Mouse (Mus musculus) erythroblast, adult 5-6 weeks (primary cell): ENCODE results near the gene Mtfp1. TPM values are rescaled to one million over a fixed set of nuclear protein-coding genes. Genes with fewer than 3 reads are reported as not detected.
A peak's percentile ranks its signal among the peaks of the same experiment; 100 is the strongest.

Source experiments
- ATAC-seq: replicated peaks from 2 replicates; pipeline ENCODE4 v1.8.0; 2016; ENCODE audit warnings: moderate number of reproducible peaks, mild to moderate bottlenecking, moderate TSS enrichment, inconsistent platforms; ENCODE audit not compliant: poor library complexity, low FRiP score, severe bottlenecking
- total RNA-seq, 2 experiments: library from RNA; stranded (forward) in 1 of 2; stranded (reverse) in 1 of 2; fragments of 150-400 nt in 1 of 2; fragments of 200-764, 138-1000 nt in 1 of 2; gene quantifications; 2 replicates each; pipeline versions ENCODE4 v1.2.3 to v1.2.4; 2015 to 2017; ENCODE audit warnings: low replicate concordance in 2 of 2

The Mtfp1 gene
- total RNA-seq (2015; ENCODE audit: low replicate concordance) (1.9 and 8.2 TPM in 2 replicates), total RNA-seq (2017; ENCODE audit: low replicate concordance) (3.7 and 5.6 TPM in 2 replicates)

GRCm38 (mm10) chr11:4095171-4096053, at the start of gene Mtfp1:
Mtfp1 (minus strand) TSS chr11:4095445.
- peak; percentile 42 for ATAC-seq

DNA sequence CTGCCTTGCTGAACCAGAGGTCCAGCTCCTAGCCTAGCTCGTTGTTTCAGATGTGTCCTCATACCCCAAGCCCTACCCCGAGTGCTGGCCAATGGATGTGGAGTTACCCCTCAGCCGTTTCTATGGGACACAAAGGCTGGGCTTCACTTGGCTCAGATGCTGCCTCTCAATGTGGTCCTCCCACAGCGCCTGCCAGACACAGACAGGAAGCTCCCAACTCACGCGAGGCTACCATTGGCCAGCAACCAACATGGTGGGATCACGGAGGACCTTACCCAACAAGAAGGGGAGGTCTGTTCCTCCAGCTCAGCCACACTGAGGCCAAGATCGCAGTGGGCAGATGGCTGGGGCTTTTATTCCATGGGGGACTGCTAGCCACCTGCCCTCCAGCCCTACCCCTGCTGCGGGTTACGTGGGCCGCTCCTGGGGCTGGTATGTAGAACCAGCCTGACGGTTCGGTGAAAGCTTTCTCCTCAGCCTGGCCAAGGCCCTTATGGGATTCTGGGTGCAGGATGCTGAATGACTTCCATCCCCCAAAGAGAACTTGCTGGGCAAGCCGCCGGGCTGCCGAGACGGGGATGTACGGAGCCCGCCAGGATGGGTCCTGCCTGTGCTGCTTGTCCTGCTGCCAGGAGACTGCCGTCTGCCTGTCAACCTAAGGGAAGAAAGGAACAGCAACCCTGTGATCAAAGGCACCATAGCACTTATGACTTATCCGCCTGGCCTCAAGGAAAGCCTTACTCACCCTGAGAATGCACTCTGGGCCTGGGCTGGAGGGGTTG, 48.2 kb upstream of the Mtfp1 start:
- no peak for ATAC-seq

- ATAC-seq = no peak
Observed at GRCm38 (mm10) chr11:4142352-4142751, 47.1 kb upstream of the Mtfp1 start.

DNA sequence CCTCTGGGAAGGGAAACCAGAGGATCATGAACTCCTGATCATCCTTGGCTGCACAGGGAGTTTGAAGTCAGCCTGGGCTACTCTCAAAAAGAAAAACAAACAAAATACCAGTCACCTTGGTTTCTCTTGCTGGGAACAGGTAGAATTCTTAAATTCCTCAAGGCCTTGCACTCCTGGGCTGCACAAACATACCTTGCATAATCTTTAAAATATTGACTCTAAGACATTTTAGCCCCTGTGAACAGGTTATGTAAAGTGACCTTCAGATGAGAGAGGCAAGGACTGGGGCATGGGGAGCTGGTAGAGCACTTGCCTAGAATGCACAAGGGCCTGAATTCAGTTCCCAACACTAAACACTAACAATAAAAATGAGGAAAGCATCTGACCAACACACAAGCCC, 46.3 kb upstream of the Mtfp1 start:
- no peak for ATAC-seq

DNA sequence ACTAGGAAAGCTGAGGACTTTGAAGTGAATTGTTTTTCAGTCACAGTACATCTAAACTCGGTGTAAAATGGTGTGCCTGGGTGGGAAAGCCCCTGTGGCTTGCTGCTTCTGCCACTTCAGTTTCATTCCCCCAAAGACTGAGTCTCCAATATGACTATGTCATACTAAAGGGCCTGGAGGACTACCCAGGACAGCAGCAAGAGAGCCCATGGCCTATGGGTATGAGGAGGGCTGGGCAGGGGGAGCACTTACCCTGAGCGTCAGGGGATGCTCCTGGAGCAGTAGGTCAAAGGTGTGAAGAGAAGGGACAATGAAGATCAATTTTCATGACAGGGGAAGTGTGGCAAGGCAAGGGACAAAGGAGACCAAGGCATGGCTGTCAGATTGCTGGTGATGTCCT, 43.7 kb upstream of the Mtfp1 start:
- no peak for ATAC-seq

GRCm38 (mm10) chr11:4134986-4135935, 40.0 kb upstream of the Mtfp1 start, which contains the start of gene Rnf215:
Rnf215 (plus strand) TSS chr11:4135202.
- ATAC-seq = peak; percentile 81

DNA sequence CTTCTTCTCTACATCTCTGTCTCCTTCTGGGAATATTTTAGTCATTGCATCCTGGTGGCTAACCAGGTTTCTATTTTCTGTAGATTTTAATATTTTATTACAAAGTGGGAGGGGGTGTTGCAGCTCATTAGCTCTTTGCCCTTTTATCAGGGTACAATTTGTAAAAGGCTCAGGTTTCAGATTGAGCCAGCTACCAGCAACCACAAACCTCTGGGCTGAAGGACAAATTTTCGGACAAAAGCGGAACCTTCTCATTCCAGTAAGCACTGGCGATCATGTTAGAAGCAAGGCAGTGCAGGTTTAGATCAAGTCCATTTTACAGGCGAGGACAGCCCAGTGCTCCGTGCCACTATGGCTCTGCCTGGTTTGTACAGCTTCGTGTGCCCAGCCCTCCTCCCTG, 39.2 kb upstream of the Mtfp1 start:
- no peak for ATAC-seq

- ATAC-seq = no peak
Observed at GRCm38 (mm10) chr11:4133450-4133849, 38.2 kb upstream of the Mtfp1 start.

DNA sequence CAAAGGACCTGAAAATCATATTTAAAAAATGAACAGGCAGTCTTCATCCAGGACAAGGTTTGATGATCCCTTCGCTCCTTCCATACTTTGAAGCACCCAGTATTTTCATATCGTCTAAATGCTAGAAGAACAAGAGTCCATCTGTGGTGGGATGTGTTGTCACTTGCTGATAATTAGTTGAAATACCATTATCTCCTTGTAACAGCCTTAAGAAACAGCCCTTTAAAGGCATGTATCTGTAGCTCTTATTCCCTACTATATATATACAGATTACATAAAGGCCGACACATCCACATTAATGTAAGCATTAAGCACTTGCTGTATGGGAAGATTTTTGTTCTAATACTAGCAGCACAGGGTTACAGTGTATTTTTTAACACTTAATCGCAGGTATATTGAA, 33.2 kb upstream of the Mtfp1 start:
- peak; percentile 30; the same call in 1 of the 2 replicates for ATAC-seq

GRCm38 (mm10) chr11:4127059-4127458, 31.8 kb upstream of the Mtfp1 start:
- ATAC-seq = no peak

- peak; percentile 76 for ATAC-seq
Observed at GRCm38 (mm10) chr11:4123922-4124321, 28.7 kb upstream of the Mtfp1 start.

- no peak for ATAC-seq
Observed at GRCm38 (mm10) chr11:4122742-4123579, 27.7 kb upstream of the Mtfp1 start, which contains the start of gene Sec14l2. Sec14l2 (minus strand) TSS chr11:4123415.

DNA sequence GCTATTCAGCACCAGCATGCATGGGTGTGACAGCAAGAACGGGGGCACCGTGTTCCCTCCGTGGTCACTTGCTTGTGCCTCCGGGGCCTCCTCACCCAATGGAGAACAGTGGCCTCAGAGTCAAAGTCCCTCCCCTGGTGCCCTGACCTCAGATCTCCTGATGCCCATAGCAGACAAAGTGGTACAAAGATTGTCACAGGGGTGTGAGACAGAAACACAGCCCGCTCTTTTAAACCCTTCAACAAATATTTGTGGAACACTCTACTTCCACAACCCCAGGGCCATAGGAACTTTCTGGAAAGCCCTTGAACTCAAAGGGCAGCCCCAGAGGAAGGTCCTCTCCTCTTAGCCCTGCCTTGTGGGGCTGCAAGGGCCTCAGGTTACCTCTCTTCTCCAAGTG, 27.0 kb upstream of the Mtfp1 start:
- ATAC-seq = no peak

DNA sequence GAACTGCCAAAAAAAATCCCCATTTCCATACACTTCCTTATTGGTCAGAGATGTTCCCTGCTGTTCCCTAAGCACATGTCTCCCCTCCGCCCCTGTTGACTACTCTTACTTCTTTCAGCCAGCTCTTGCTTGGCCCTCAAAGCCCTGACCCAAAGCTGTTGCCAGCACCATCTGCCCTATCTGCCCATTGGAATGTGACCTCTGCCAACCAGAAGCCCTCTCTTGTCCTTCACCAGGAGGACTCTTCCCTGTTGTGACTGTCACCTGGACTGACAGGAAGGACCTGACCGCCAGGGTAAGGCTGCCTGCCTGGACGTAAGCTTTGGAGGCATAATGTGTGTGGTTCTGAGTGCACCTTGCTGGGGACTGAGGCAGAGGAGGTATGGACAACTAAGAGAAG, 26.4 kb upstream of the Mtfp1 start:
- no peak for ATAC-seq

DNA sequence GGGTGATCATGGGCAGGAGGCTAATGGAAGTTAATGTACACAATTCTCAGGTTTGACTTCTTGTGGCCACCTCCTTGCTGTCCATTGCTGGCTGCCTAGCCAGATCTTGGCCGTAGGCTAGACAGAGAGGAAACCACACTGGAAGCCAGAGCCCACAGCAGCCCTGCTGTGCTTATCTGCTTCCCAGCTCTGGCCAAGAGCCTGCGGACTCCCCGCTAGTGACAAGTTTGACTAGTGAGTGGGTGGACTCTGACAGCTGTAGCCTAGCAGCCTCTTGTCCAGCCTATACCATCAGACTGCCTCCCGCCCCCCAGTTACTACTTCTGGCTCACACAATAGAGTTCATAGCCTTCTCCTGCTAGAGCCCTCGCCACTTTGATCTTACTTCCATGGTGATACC, 24.4 kb upstream of the Mtfp1 start:
- no peak for ATAC-seq

DNA sequence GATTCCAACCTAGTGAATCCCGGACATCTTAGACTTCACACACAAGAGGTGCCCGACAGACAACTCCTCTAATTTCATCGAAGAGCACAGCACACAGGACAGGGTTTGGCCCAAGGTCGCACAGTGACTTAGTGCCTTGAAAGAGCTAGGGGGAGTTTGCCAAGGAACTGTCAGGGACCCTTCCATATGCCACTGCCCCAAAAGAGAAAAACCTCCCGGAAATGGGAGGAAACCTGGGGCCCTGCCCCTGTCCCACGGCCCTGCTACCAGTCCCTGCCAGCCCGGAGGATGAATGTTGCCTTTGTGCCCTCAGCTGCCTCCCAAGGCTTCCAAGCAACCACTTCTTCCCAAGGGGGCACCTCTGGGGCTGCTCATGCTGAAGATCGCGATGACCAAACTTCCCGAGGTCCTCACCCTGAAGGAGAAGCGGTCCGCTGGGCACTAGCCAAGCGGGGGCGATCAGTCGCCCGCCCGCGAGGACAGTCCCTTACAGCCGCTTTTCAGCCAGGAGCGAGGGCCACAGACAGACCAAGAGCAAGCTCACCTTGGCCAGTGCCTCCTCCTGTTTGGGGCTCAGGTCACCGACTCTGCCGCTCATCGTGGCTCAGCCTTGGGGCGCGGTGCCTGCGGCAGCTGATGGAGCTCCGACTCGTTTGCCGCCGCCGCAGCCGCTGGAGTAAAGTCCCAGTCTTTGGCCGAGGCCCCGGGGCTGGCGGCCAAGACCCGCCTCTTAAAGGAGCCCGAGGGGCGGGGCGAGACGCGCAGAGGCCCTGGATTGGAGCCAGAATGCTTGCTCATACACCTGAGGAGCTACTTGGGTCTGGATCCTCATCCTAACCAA, 23.1 kb upstream of the Mtfp1 start:
- ATAC-seq = peak; percentile 72

- ATAC-seq = peak; percentile 38
Observed at GRCm38 (mm10) chr11:4117372-4118071, 22.3 kb upstream of the Mtfp1 start.
